ENCODE assay signal across 18 mouse cellular contexts in genomic region chr7:79447048-79447447, GRCm38 (mm10). TPM values are rescaled to one million over a fixed set of nuclear protein-coding genes. Genes with fewer than 3 reads are reported as not detected.
DNase-seq lines count a peak whose midpoint lies in the region; ATAC-seq and TF ChIP-seq lines count a peak whose summit lies in the region.
"Had no signal": no experiment of that assay in that cellular context is flagged by ENCODE, and none has a peak within 500 bp of the region (broad histone marks: within the 10 kb centered on the region; RNA-seq: fewer than 3 reads in every experiment).

No protein-coding gene starts in this region.

- DNase-seq in forebrain, embryonic 10.5 days (ENCODE audit: extremely low spot score, low spot score), result no peak
- DNase-seq in left cerebral cortex, adult 8-10 months (ENCODE audit: low spot score in 2 of 2), result no peak
- DNase-seq in midbrain, postnatal 0 days (ENCODE audit: low spot score), result no peak
- DNase-seq: adrenal gland, adult 8-10 months; adrenal gland, postnatal 14 days; adrenal gland, postnatal 36 days; cerebellum, adult 11-12 months; cerebellum, adult 2 months; cerebellum, adult 9-10 months; cerebellum, postnatal 10 days; cerebellum, postnatal 25 days; forebrain, postnatal 0 days had no signal

- TF ChIP-seq CTCF in intestine, postnatal 0 days (IDR thresholded peaks at IDR 0.05; ENCODE audit: low read depth), result no peak
- no peak for TF ChIP-seq CTCF in midbrain, postnatal 0 days (IDR thresholded peaks at IDR 0.05)

- no peaks in the 10 kb centered on the region for H3K9me3 ChIP-seq in intestine, embryonic 15.5 days
- H3K9me3 ChIP-seq in intestine, postnatal 0 days (ENCODE audit: control insufficient read depth), result no peaks in the 10 kb centered on the region
- H3K9me3 ChIP-seq in forebrain, embryonic 10.5 days, result no peaks in the 10 kb centered on the region
- H3K9me3 ChIP-seq in midbrain, postnatal 0 days (ENCODE audit: low read length), result no peaks in the 10 kb centered on the region
- H3K9me3 ChIP-seq: embryonic facial prominence, embryonic 10.5 days; embryonic facial prominence, embryonic 12.5 days; forebrain, embryonic 12.5 days; forebrain, embryonic 15.5 days had no signal

- peak; percentile 66; the same call in 1 of the 2 replicates for ATAC-seq in intestine, embryonic 15.5 days
- peak; percentile 75 for ATAC-seq in intestine, postnatal 0 days
- no peak for ATAC-seq in midbrain, postnatal 0 days (ENCODE audit: low FRiP score)
- ATAC-seq: forebrain, embryonic 15.5 days; forebrain, postnatal 0 days had no signal

- H3K27me3 ChIP-seq in intestine, embryonic 15.5 days (replicated peaks), result no peaks in the 10 kb centered on the region
- H3K27me3 ChIP-seq in intestine, postnatal 0 days (replicated peaks; ENCODE audit: control insufficient read depth, insufficient read depth, low read length), result no peaks in the 10 kb centered on the region
- no peaks in the 10 kb centered on the region for H3K27me3 ChIP-seq in forebrain, embryonic 10.5 days (ENCODE audit: poor library complexity, severe bottlenecking)
- H3K27me3 ChIP-seq in midbrain, postnatal 0 days (ENCODE audit: insufficient read depth, low read length), result no peaks in the 10 kb centered on the region
- H3K27me3 ChIP-seq: embryonic facial prominence, embryonic 12.5 days; forebrain, embryonic 12.5 days; forebrain, embryonic 15.5 days had no signal

- peaks cover 20% of the 10 kb centered on the region for H3K36me3 ChIP-seq in intestine, embryonic 15.5 days
- peaks cover 68% of the 10 kb centered on the region for H3K36me3 ChIP-seq in intestine, postnatal 0 days (ENCODE audit: control insufficient read depth, insufficient read depth)
- H3K36me3 ChIP-seq in forebrain, embryonic 10.5 days (replicated peaks), result peaks cover 100% of the 10 kb centered on the region
- H3K36me3 ChIP-seq in midbrain, postnatal 0 days (ENCODE audit: insufficient read depth, low read length), result peaks cover 29% of the 10 kb centered on the region

- H3K4me2 ChIP-seq in intestine, embryonic 15.5 days (replicated peaks), result no peak overlapping the region
- no peak overlapping the region for H3K4me2 ChIP-seq in intestine, postnatal 0 days (replicated peaks; ENCODE audit: low read depth)
- no peak overlapping the region for H3K4me2 ChIP-seq in midbrain, postnatal 0 days (ENCODE audit: low read depth, low read length, poor library complexity, severe bottlenecking)
- H3K4me2 ChIP-seq: embryonic facial prominence, embryonic 12.5 days; forebrain, embryonic 12.5 days; forebrain, embryonic 15.5 days had no signal

- no peaks in the 10 kb centered on the region for H3K4me1 ChIP-seq in intestine, embryonic 15.5 days (replicated peaks)
- H3K4me1 ChIP-seq in intestine, postnatal 0 days (replicated peaks; ENCODE audit: control insufficient read depth, insufficient read depth, low read length), result no peaks in the 10 kb centered on the region; the same call in 1 of the 2 replicates
- H3K4me1 ChIP-seq in forebrain, embryonic 10.5 days, result no peaks in the 10 kb centered on the region
- H3K4me1 ChIP-seq in midbrain, postnatal 0 days (ENCODE audit: insufficient read depth, low read length), result no peaks in the 10 kb centered on the region
- H3K4me1 ChIP-seq: embryonic facial prominence, embryonic 10.5 days; embryonic facial prominence, embryonic 12.5 days; forebrain, embryonic 12.5 days; forebrain, embryonic 15.5 days had no signal

- no peak overlapping the region for H3K27ac ChIP-seq in intestine, embryonic 15.5 days
- H3K27ac ChIP-seq in intestine, postnatal 0 days (ENCODE audit: low read depth, low read length), result no peak overlapping the region
- H3K27ac ChIP-seq in forebrain, embryonic 10.5 days, result no peak overlapping the region
- H3K27ac ChIP-seq in midbrain, postnatal 0 days (ENCODE audit: low read depth, low read length), result no peak overlapping the region
- H3K27ac ChIP-seq: embryonic facial prominence, embryonic 10.5 days; embryonic facial prominence, embryonic 12.5 days; forebrain, embryonic 12.5 days; forebrain, embryonic 15.5 days had no signal

- H3K4me3 ChIP-seq in intestine, embryonic 15.5 days (replicated peaks), result no peak overlapping the region
- no peak overlapping the region for H3K4me3 ChIP-seq in intestine, postnatal 0 days (ENCODE audit: low read depth, low read length)
- no peak overlapping the region for H3K4me3 ChIP-seq in forebrain, embryonic 10.5 days
- no peak overlapping the region for H3K4me3 ChIP-seq in midbrain, postnatal 0 days (ENCODE audit: low read depth, low read length)
- H3K4me3 ChIP-seq: embryonic facial prominence, embryonic 10.5 days; embryonic facial prominence, embryonic 12.5 days; forebrain, embryonic 12.5 days; forebrain, embryonic 15.5 days had no signal

- WGBS in intestine, embryonic 15.5 days, result 87% methylated on average over 2 of the region's 2 CpGs
- 55% methylated on average over 2 of the region's 2 CpGs for WGBS in intestine, postnatal 0 days
- WGBS in forebrain, embryonic 10.5 days, result 94% methylated on average over 2 of the region's 2 CpGs
- WGBS in midbrain, postnatal 0 days, result 95% methylated on average over 2 of the region's 2 CpGs

- no peak overlapping the region for H3K9ac ChIP-seq in intestine, embryonic 15.5 days
- no peak overlapping the region for H3K9ac ChIP-seq in intestine, postnatal 0 days (ENCODE audit: low read depth, low read length)
- no peak overlapping the region for H3K9ac ChIP-seq in midbrain, postnatal 0 days (replicated peaks; ENCODE audit: low read length, poor library complexity, severe bottlenecking)
- H3K9ac ChIP-seq: embryonic facial prominence, embryonic 12.5 days; forebrain, embryonic 12.5 days; forebrain, embryonic 15.5 days; forebrain, postnatal 0 days had no signal

RNA-seq across cellular contexts. Expression of gene Polg, which starts 19.1 kb away (rescaled TPM):
- polyA plus RNA-seq in intestine, embryonic 15.5 days (2015; fragmentation: Nextera tagmentation; extraction: Ambion mirVana), result 34.7 and 39.9 TPM in 2 replicates
- 34.6 and 43.2 TPM in 2 replicates for polyA plus RNA-seq in intestine, postnatal 0 days (2015; fragmentation: Nextera tagmentation; extraction: Ambion mirVana)
- polyA plus RNA-seq in forebrain, embryonic 10.5 days (2016; fragmentation: Nextera tagmentation; extraction: Ambion mirVana), result 42.1 and 46.4 TPM in 2 replicates
- 100 to 1,000 TPM in 1 of 4 experiments, 10 to 100 TPM in 3; 81.6 to 112 (median 91.0) TPM for total RNA-seq in left cerebral cortex, adult 8-10 months (2022)
- 46.5 and 49.4 TPM in 2 replicates for total RNA-seq in midbrain, postnatal 0 days (2014; rRNA removed)
- polyA plus RNA-seq in midbrain, postnatal 0 days (2015; fragmentation: Nextera tagmentation; extraction: Ambion mirVana), result 16.9 and 18.6 TPM in 2 replicates

RNA-seq across cellular contexts. Expression of gene Fanci, which starts 55.3 kb away (rescaled TPM):
- 7.9 and 8.6 TPM in 2 replicates for polyA plus RNA-seq in intestine, embryonic 15.5 days (2015; fragmentation: Nextera tagmentation; extraction: Ambion mirVana)
- polyA plus RNA-seq in intestine, postnatal 0 days (2015; fragmentation: Nextera tagmentation; extraction: Ambion mirVana), result 1.2 TPM in 2 replicates
- polyA plus RNA-seq in forebrain, embryonic 10.5 days (2016; fragmentation: Nextera tagmentation; extraction: Ambion mirVana), result 24.4 and 25.5 TPM in 2 replicates
- total RNA-seq in left cerebral cortex, adult 8-10 months (2022), result 1 to 10 TPM in 1 of 4 experiments, under 1 TPM in 3; 0.39 to 1.2 (median 0.69) TPM
- total RNA-seq in midbrain, postnatal 0 days (2014; rRNA removed), result 1.2 and 4.4 TPM in 2 replicates
- 0.66 and 1.1 TPM in 2 replicates for polyA plus RNA-seq in midbrain, postnatal 0 days (2015; fragmentation: Nextera tagmentation; extraction: Ambion mirVana)
